Mouse (Mus musculus) midbrain, embryonic 15.5 days (tissue): ENCODE results near the gene Timm44. TPM values are rescaled to one million over a fixed set of nuclear protein-coding genes. Genes with fewer than 3 reads are reported as not detected.

Experiments
- ATAC-seq: fragments of 200-750 bp; cut with Nextera tagmentation; replicated peaks from 2 replicates; pipeline ENCODE4 v1.8.0; 2017; ENCODE audit warnings: moderate TSS enrichment
- H3K27ac ChIP-seq: fragments of 300-500 bp; sonication (generic); 2 replicates; pipeline ENCODE4 v1.5.1; 2015; ENCODE audit warnings: mild to moderate bottlenecking, inconsistent platforms
- H3K27me3 ChIP-seq: fragments of 300-500 bp; sonication (generic); replicated peaks from 2 replicates; pipeline ENCODE4 v1.6.1; 2015; ENCODE audit warnings: inconsistent platforms
- H3K36me3 ChIP-seq: fragments of 300-500 bp; sonication (generic); replicated peaks from 2 replicates; pipeline ENCODE4 v1.6.1; 2015; ENCODE audit warnings: inconsistent platforms
- H3K4me1 ChIP-seq: fragments of 300-500 bp; sonication (generic); 2 replicates; pipeline ENCODE4 v1.6.1; 2015; ENCODE audit warnings: inconsistent platforms
- H3K4me2 ChIP-seq: fragments of 300-500 bp; sonication (generic); 2 replicates; pipeline ENCODE4 v1.6.1; 2015; ENCODE audit warnings: inconsistent platforms, mild to moderate bottlenecking, moderate library complexity
- H3K4me3 ChIP-seq: fragments of 300-500 bp; sonication (generic); 2 replicates; pipeline ENCODE4 v1.5.1; 2015; ENCODE audit warnings: mild to moderate bottlenecking, inconsistent platforms
- H3K9ac ChIP-seq: fragments of 300-500 bp; sonication (generic); 2 replicates; pipeline ENCODE4 v1.6.1; 2015; ENCODE audit warnings: mild to moderate bottlenecking, inconsistent platforms
- H3K9me3 ChIP-seq: fragments of 300-500 bp; sonication (generic); 2 replicates; pipeline ENCODE4 v1.6.1; 2016; ENCODE audit warnings: inconsistent platforms
- WGBS: fragments of 180-500 bp; shearing (Covaris S2); methylation state at CpG from one replicate; pipeline ENCODE4 v1.1.7; 2015; ENCODE audit warnings: mixed read lengths; 5-methylcytosine and 5-hydroxymethylcytosine counted together
- polyA plus RNA-seq: library from polyadenylated mRNA; unstranded; fragments of >200 nt; fragmentation: Nextera tagmentation; extraction: Ambion mirVana; gene quantifications from 2 replicates; pipeline ENCODE4 v1.2.1, GENCODE M21; 2015

Timm44 gene
- polyA plus RNA-seq, 1 experiment from 2014 or later = 46.7 TPM

GRCm38 (mm10) chr8:4313254-4314124 is 37.8 kb upstream of the Timm44 start:
- no peak overlapping the region for H3K27ac ChIP-seq
- 85% methylated on average over 3 of the region's 3 CpGs for WGBS

GRCm38 (mm10) chr8:4312104-4312503 is 36.4 kb upstream of the Timm44 start:
- no peak overlapping the region for H3K4me2 ChIP-seq
- ATAC-seq = no peak
- no peak overlapping the region for H3K4me3 ChIP-seq

More at GRCm38 (mm10) chr8:4313254-4314124, 37.8 kb upstream of the Timm44 start:
- Histone ChIP-seq H3K4me2 (no peak overlapping the region), H3K4me1 (no peaks in the 10 kb centered on the region), H3K4me3 (no peak overlapping the region), H3K36me3 (peaks cover 22% of the 10 kb centered on the region), H3K9me3 (no peaks in the 10 kb centered on the region), H3K27me3 (no peaks in the 10 kb centered on the region), H3K9ac (no peak overlapping the region)
- no peak for ATAC-seq

GRCm38 (mm10) chr8:4305838-4306237 is 30.1 kb upstream of the Timm44 start:
- Histone ChIP-seq H3K9ac (no peak overlapping the region), H3K36me3 (peaks cover 48% of the 10 kb centered on the region), H3K9me3 (no peaks in the 10 kb centered on the region), H3K4me2 (no peak overlapping the region), H3K27ac (no peak overlapping the region), H3K4me1 (no peaks in the 10 kb centered on the region), H3K4me3 (no peak overlapping the region), H3K27me3 (no peaks in the 10 kb centered on the region)
- no peak for ATAC-seq
- 95% methylated on average over 2 of the region's 2 CpGs for WGBS

More at GRCm38 (mm10) chr8:4312104-4312503, 36.4 kb upstream of the Timm44 start:
- Histone ChIP-seq H3K36me3 (peaks cover 22% of the 10 kb centered on the region), H3K4me1 (no peaks in the 10 kb centered on the region), H3K9me3 (no peaks in the 10 kb centered on the region), H3K27me3 (no peaks in the 10 kb centered on the region), H3K9ac (no peak overlapping the region), H3K27ac (no peak overlapping the region)

- Histone ChIP-seq H3K36me3 (peaks cover 50% of the 10 kb centered on the region), H3K4me3 (no peak overlapping the region), H3K9me3 (no peaks in the 10 kb centered on the region), H3K9ac (no peak overlapping the region), H3K27me3 (no peaks in the 10 kb centered on the region), H3K27ac (no peak overlapping the region), H3K4me1 (no peaks in the 10 kb centered on the region), H3K4me2 (no peak overlapping the region)
- WGBS = 75% methylated on average over 3 of the region's 3 CpGs
- ATAC-seq = no peak
Measured at GRCm38 (mm10) chr8:4304124-4304547, 28.4 kb upstream of the Timm44 start.

- ATAC-seq = no peak
- Histone ChIP-seq H3K4me1 (no peaks in the 10 kb centered on the region), H3K9ac (no peak overlapping the region), H3K27ac (no peak overlapping the region), H3K4me2 (no peak overlapping the region), H3K36me3 (peaks cover 68% of the 10 kb centered on the region), H3K27me3 (no peaks in the 10 kb centered on the region), H3K4me3 (no peak overlapping the region), H3K9me3 (no peaks in the 10 kb centered on the region)
- WGBS = 96% methylated on average over 4 of the region's 4 CpGs
Measured at GRCm38 (mm10) chr8:4297822-4298221, 22.1 kb upstream of the Timm44 start.

- H3K4me2 ChIP-seq = no peak overlapping the region
- H3K9me3 ChIP-seq = no peaks in the 10 kb centered on the region
- 89% methylated on average over 5 of the region's 5 CpGs for WGBS
- no peak overlapping the region for H3K4me3 ChIP-seq
- no peak overlapping the region for H3K27ac ChIP-seq
- no peaks in the 10 kb centered on the region for H3K27me3 ChIP-seq
- H3K9ac ChIP-seq = no peak overlapping the region
- no peaks in the 10 kb centered on the region for H3K4me1 ChIP-seq
- H3K36me3 ChIP-seq = peaks cover 55% of the 10 kb centered on the region
- no peak for ATAC-seq
Measured at GRCm38 (mm10) chr8:4292738-4293137, 17.0 kb upstream of the Timm44 start.

- Histone ChIP-seq H3K4me1 (peaks cover 15% of the 10 kb centered on the region), H3K4me2 (peak overlapping the region; percentile 85), H3K27ac (peak overlapping the region; percentile 83), H3K9ac (peak overlapping the region; percentile 67), H3K9me3 (no peaks in the 10 kb centered on the region), H3K36me3 (0 out of 2 replicates have a peak, but pooled peaks cover 6% of the 10 kb centered on the region), H3K4me3 (peak overlapping the region; percentile 72), H3K27me3 (no peaks in the 10 kb centered on the region)
- no peak for ATAC-seq
- 23% methylated on average over 9 of the region's 9 CpGs for WGBS
Measured at GRCm38 (mm10) chr8:4276111-4276465, 375 bp upstream of the Timm44 start.

- Histone ChIP-seq H3K27ac (no peak overlapping the region), H3K4me1 (peaks cover 3% of the 10 kb centered on the region; the same call in 1 of the 2 replicates), H3K9me3 (no peaks in the 10 kb centered on the region), H3K27me3 (no peaks in the 10 kb centered on the region), H3K4me3 (no peak overlapping the region), H3K9ac (no peak overlapping the region), H3K36me3 (peaks cover 47% of the 10 kb centered on the region), H3K4me2 (no peak overlapping the region)
- 92% methylated on average over 6 of the region's 6 CpGs for WGBS
- ATAC-seq = no peak
Measured at GRCm38 (mm10) chr8:4269609-4270008, 6.1 kb downstream of the Timm44 start.

- H3K4me2 ChIP-seq = no peak overlapping the region
- no peak for ATAC-seq
Measured at GRCm38 (mm10) chr8:4267627-4268026, 8.1 kb downstream of the Timm44 start.

GRCm38 (mm10) chr8:4265160-4265914 is 10.4 kb downstream of the Timm44 start:
- no peak overlapping the region for H3K4me3 ChIP-seq
- H3K4me2 ChIP-seq = no peak overlapping the region
- ATAC-seq = no peak
- H3K9me3 ChIP-seq = no peaks in the 10 kb centered on the region
- H3K27ac ChIP-seq = no peak overlapping the region
- no peaks in the 10 kb centered on the region for H3K4me1 ChIP-seq
- WGBS = 94% methylated on average over 15 of the region's 15 CpGs
- H3K36me3 ChIP-seq = peaks cover 50% of the 10 kb centered on the region
- no peak overlapping the region for H3K9ac ChIP-seq
- no peaks in the 10 kb centered on the region for H3K27me3 ChIP-seq

More at GRCm38 (mm10) chr8:4267627-4268026, 8.1 kb downstream of the Timm44 start:
- Histone ChIP-seq H3K27ac (no peak overlapping the region), H3K9me3 (no peaks in the 10 kb centered on the region), H3K27me3 (no peaks in the 10 kb centered on the region), H3K4me3 (no peak overlapping the region), H3K4me1 (no peaks in the 10 kb centered on the region), H3K9ac (no peak overlapping the region), H3K36me3 (peaks cover 52% of the 10 kb centered on the region)
- WGBS = 81% methylated on average over 15 of the region's 15 CpGs

GRCm38 (mm10) chr8:4263105-4263791 is 12.5 kb downstream of the Timm44 start:
- Histone ChIP-seq H3K27me3 (no peaks in the 10 kb centered on the region), H3K9ac (no peak overlapping the region), H3K4me1 (peaks cover 8% of the 10 kb centered on the region), H3K4me2 (no peak overlapping the region), H3K27ac (no peak overlapping the region), H3K4me3 (no peak overlapping the region), H3K9me3 (no peaks in the 10 kb centered on the region), H3K36me3 (peaks cover 41% of the 10 kb centered on the region)
- ATAC-seq = no peak
- 96% methylated on average over 8 of the region's 8 CpGs for WGBS

GRCm38 (mm10) chr8:4259805-4260170 is 15.9 kb downstream of the Timm44 start:
- Histone ChIP-seq H3K4me3 (peak overlapping the region; percentile 72; the same call in 1 of the 2 replicates), H3K27ac (peak overlapping the region; percentile 94), H3K4me2 (0 out of 2 replicates have a peak overlapping the region, but pooled peaks have one; percentile 58), H3K4me1 (peaks cover 34% of the 10 kb centered on the region), H3K9me3 (no peaks in the 10 kb centered on the region), H3K36me3 (peaks cover 27% of the 10 kb centered on the region), H3K9ac (no peak overlapping the region), H3K27me3 (no peaks in the 10 kb centered on the region)
- no peak for ATAC-seq
- WGBS = 79% methylated on average over 4 of the region's 4 CpGs
